Mouse (Mus musculus) B cell, adult (primary cell): ENCODE results near the gene Pak1. TPM values are rescaled to one million over a fixed set of nuclear protein-coding genes. Genes with fewer than 3 reads are reported as not detected.

Source experiments
- total RNA-seq: library from RNA; stranded (reverse); gene quantifications from 4 replicates; pipeline ENCODE4 v1.2.4, GENCODE M21; 2023; ENCODE audit not compliant: inconsistent age

The Pak1 gene
- total RNA-seq = 2.8 to 4.5 TPM (median 2.9 TPM) in 4 replicates

DNA sequence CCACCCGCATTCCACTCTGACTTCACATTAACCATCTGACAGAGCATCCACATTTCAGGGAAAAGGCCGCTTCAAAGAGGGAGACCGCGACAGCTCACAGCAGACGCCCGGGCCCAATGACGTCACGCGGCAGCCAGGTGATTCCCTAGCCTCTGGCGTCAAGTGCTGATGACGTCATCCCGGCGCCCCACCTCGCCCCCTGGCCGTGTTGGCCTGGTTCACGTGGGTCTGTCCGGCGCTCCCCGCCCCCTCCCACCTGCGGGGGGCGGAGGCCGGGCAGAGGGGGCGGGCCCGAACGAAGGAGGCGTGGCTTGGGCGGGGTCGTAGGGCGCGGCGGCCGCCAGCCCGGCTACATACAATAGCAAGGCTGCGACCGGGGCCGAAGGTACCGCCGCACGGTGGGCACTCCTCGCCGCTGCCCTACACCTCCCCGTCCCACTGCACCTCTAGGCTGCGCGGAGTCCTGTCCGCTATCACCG, at the start of gene Pak1:
Pak1 (plus strand) TSS at position 352 of the 479 bp plus-strand sequence.

DNA sequence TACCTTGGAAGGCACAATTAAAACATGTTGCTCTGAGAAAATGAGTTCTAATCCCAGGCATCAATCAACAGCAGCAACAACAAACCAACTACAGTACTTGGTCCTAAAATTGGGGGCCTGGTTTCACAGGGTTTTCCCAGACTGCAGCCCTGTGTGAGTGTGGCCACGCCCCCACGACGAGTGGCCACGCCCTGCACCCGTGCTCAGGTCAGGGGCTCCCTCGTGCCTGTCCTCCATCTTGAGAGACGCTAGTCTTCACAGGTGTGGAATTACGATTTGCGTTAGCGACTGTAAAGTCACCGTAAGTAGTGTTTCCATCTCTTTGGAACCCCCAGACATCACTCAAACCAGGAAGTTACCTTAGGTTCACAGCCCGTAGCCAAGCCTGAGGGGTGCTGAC, 131.4 kb downstream of the Pak1 start, which contains the start of gene Gdpd4:
Gdpd4 (plus strand) TSS at position 214 of the 400 bp plus-strand sequence.

Other genes starting within 250 kb of the Pak1 start
- 9.0 to 11.2 TPM (median 9.8 TPM) in 4 replicates for gene Aamdc, start 209.0 kb upstream of the Pak1 start, total RNA-seq
- gene Rsf1, start 208.7 kb upstream of the Pak1 start, total RNA-seq = 74.5 to 87.7 TPM (median 77.4 TPM) in 4 replicates
- 50.6 to 52.7 TPM (median 51.4 TPM) in 4 replicates for gene Clns1a, start 91.9 kb upstream of the Pak1 start, total RNA-seq
- 0.42 to 0.99 TPM in 2 of 4 replicates, not detected in the others for gene Aqp11, start 50.3 kb upstream of the Pak1 start, total RNA-seq
- gene Gdpd4, start 131.4 kb downstream of the Pak1 start, total RNA-seq = not detected in 4 replicates